Mouse (Mus musculus): ENCODE data around the gene Avpr1b.

- TF ChIP-seq MAFK (IDR thresholded peaks at IDR 0.05; ENCODE audit: insufficient read depth, low read depth, low read length) (no peak; the same call in 1 of the 2 replicates), ZC3H11A (IDR thresholded peaks at IDR 0.05; ENCODE audit: borderline replicate concordance, low read depth, low read length) (no peak), CHD2 (IDR thresholded peaks at IDR 0.05; ENCODE audit: low read depth, low read length) (no peak), HCFC1 (IDR thresholded peaks at IDR 0.05; ENCODE audit: borderline replicate concordance, insufficient read depth, low read length) (no peak)
Measured at GRCm38 (mm10) chr1:131613361-131614133, 14.5 kb downstream of the Avpr1b start.

Measured in ES-E14 (cell line).